Mouse (Mus musculus) heart, embryonic 14.5 days (tissue): Measurements from ENCODE around the gene Zfp169. TPM values are rescaled to one million over a fixed set of nuclear protein-coding genes. Genes with fewer than 3 reads are reported as not detected.

Experiments
- ATAC-seq: fragments of 200-750 bp; cut with Nextera tagmentation; 2 replicates; pipeline ENCODE4 v1.8.0; 2017; ENCODE audit warnings: low read depth, moderate TSS enrichment; ENCODE audit not compliant: insufficient number of reproducible peaks, insufficient read depth, low FRiP score
- H3K27ac ChIP-seq, 2 experiments: fragments of 200-500 bp in 1 of 2; fragments of 300-500 bp in 1 of 2; sonication (generic) in 1 of 2; replicated peaks in 1 of 2; 2 replicates each; pipeline ENCODE4 v1.5.1; 2012 to 2014; ENCODE audit warnings: low read depth in 2 of 2, low read length in 2 of 2, control low read depth in 1 of 2, mild to moderate bottlenecking in 1 of 2, mixed read lengths in 1 of 2; ENCODE audit not compliant: control insufficient read depth in 1 of 2, insufficient read depth in 1 of 2
- H3K27me3 ChIP-seq: fragments of 300-500 bp; sonication (generic); 2 replicates; pipeline ENCODE4 v1.6.1; 2014; ENCODE audit warnings: mild to moderate bottlenecking, low read length, control low read depth; ENCODE audit not compliant: control insufficient read depth, insufficient read depth
- H3K36me3 ChIP-seq: fragments of 300-500 bp; sonication (generic); 2 replicates; pipeline ENCODE4 v1.6.1; 2014; ENCODE audit warnings: mild to moderate bottlenecking, control low read depth, low read length, mixed read lengths; ENCODE audit not compliant: control insufficient read depth, insufficient read depth
- H3K4me1 ChIP-seq, 2 experiments: fragments of 200-500 bp in 1 of 2; fragments of 300-500 bp in 1 of 2; sonication (generic) in 1 of 2; 2 replicates each; pipeline ENCODE4 v1.6.1; 2012 to 2014; ENCODE audit warnings: low read length in 2 of 2, control low read depth in 1 of 2, mixed read lengths in 1 of 2; ENCODE audit not compliant: control insufficient read depth in 2 of 2, insufficient read depth in 2 of 2
- H3K4me2 ChIP-seq: fragments of 300-500 bp; sonication (generic); 2 replicates; pipeline ENCODE4 v1.6.1; 2014; ENCODE audit warnings: mild to moderate bottlenecking, low read length
- H3K4me3 ChIP-seq, 2 experiments: fragments of 200-500 bp in 1 of 2; fragments of 300-500 bp in 1 of 2; sonication (generic) in 1 of 2; 2 replicates each; pipeline ENCODE4 v1.5.1; 2012 to 2014; ENCODE audit warnings: low read length in 2 of 2, mild to moderate bottlenecking in 2 of 2, control low read depth in 1 of 2, low read depth in 1 of 2, moderate library complexity in 1 of 2; ENCODE audit not compliant: control insufficient read depth in 1 of 2, insufficient read depth in 1 of 2
- H3K9ac ChIP-seq: fragments of 300-500 bp; sonication (generic); 2 replicates; pipeline ENCODE4 v1.6.1; 2014; ENCODE audit warnings: mild to moderate bottlenecking, low read length
- H3K9me3 ChIP-seq: fragments of 300-500 bp; sonication (generic); 2 replicates; pipeline ENCODE4 v1.6.1; 2016; ENCODE audit warnings: low read length, control low read depth; ENCODE audit not compliant: control insufficient read depth
- WGBS: fragments of 180-500 bp; shearing (Covaris S2); extraction: QIAGEN DNeasy Blood & Tissue Kit; methylation state at CpG from one replicate; pipeline ENCODE4 v1.1.7; 2014; 5-methylcytosine and 5-hydroxymethylcytosine counted together
- polyA plus RNA-seq: library from polyadenylated mRNA; unstranded; fragments of >200 nt; fragmentation: Nextera tagmentation; extraction: Ambion mirVana; gene quantifications from 2 replicates; pipeline ENCODE4 v1.2.1, GENCODE M21; 2014

Gene Zfp169
- polyA plus RNA-seq, 1 experiment from 2014 or later = 3.3 TPM

GRCm38 (mm10) chr13:48508661-48509060 is 4.6 kb downstream of the Zfp169 start:
- no peak for ATAC-seq
- Histone ChIP-seq H3K4me3 (no peak overlapping the region), H3K36me3 (peaks cover 25% of the 10 kb centered on the region), H3K27me3 (no peaks in the 10 kb centered on the region), H3K4me1 (peaks cover 5 to 8% of the 10 kb centered on the region in 2 experiments), H3K27ac (no peak overlapping the region), H3K9me3 (no peaks in the 10 kb centered on the region), H3K9ac (no peak overlapping the region), H3K4me2 (no peak overlapping the region)
- 73% methylated on average over 9 of the region's 9 CpGs for WGBS

GRCm38 (mm10) chr13:48502422-48502821 is 10.8 kb downstream of the Zfp169 start:
- Histone ChIP-seq H3K9ac (no peak overlapping the region), H3K4me3 (no peak overlapping the region), H3K9me3 (no peaks in the 10 kb centered on the region), H3K4me1 (no peaks in the 10 kb centered on the region), H3K4me2 (no peak overlapping the region), H3K27ac (no peak overlapping the region), H3K36me3 (peaks cover 40% of the 10 kb centered on the region), H3K27me3 (no peaks in the 10 kb centered on the region)
- 65% methylated on average over 5 of the region's 5 CpGs for WGBS
- ATAC-seq = no peak

DNA sequence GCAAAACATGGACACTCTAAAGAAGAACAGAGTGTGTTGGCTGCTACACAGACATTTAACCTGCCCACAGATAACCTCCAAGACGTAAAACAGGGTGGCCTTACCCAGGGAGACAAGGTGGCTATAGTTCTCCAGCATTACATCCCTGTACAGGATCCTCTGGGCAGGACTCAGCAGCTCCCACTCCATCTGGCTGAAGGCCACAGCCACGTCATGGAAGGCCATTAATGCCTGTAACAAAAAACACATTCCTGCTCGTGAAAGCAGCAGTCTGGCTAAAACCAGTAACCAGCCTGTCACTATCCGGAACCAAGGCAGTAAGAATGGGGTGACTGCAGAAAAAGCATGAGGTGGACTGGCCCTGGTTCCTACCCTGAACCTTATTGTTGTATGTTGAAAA is 14.6 kb downstream of the Zfp169 start:
- H3K27ac ChIP-seq = peak overlapping the region in 1 of 2 experiments; percentile 27; a peak in 1 of 4 replicates
- H3K9ac ChIP-seq = no peak overlapping the region
- 0 out of 2 replicates have a peak, but pooled peaks cover 13% of the 10 kb centered on the region for H3K9me3 ChIP-seq
- H3K27me3 ChIP-seq = no peaks in the 10 kb centered on the region
- H3K4me3 ChIP-seq = no peak overlapping the region
- peaks cover under 1 to 1% of the 10 kb centered on the region in 2 experiments; a peak in 3 of 4 replicates for H3K4me1 ChIP-seq
- H3K36me3 ChIP-seq = peaks cover 27% of the 10 kb centered on the region
- ATAC-seq = no peak; the same call in 1 of the 2 replicates
- WGBS = 51% methylated on average over 4 of the region's 4 CpGs
- no peak overlapping the region for H3K4me2 ChIP-seq

DNA sequence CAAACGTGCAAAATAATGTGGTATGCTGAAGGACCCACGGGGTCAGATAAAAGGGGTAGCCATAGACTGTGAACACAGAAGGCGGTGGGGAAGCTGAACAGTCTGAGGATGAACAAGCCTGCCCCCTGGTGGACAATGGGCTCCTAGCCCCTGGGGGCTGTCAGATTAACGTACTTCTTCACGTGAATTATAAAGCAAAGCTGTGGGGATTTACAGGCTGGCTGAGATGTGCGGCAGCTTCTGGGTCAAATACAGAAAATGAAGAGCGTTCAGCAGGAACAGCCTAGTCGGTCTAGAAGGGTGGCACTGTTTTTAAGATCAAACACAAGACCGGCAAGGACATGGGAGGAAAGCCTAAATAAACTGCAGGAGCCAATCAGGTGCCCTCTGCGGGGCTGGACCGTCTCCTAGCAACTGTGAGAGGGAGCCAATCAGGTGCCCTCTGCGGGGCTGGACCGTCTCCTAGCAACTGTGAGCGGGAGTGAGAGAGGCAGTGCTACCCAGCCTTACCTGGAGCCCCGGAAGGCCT is 15.5 kb downstream of the Zfp169 start:
- H3K4me2 ChIP-seq = peak overlapping the region; percentile 18; the same call in 1 of the 2 replicates
- no peak overlapping the region for H3K9ac ChIP-seq
- peaks cover 21% of the 10 kb centered on the region for H3K36me3 ChIP-seq
- WGBS = 21% methylated on average over 15 of the region's 15 CpGs
- peak; percentile 42 for ATAC-seq
- peaks cover 5 to 8% of the 10 kb centered on the region in 2 experiments for H3K4me1 ChIP-seq
- H3K4me3 ChIP-seq = no peak overlapping the region
- H3K27ac ChIP-seq = no peak overlapping the region
- 0 out of 2 replicates have a peak, but pooled peaks cover 13% of the 10 kb centered on the region for H3K9me3 ChIP-seq
- H3K27me3 ChIP-seq = no peaks in the 10 kb centered on the region

- Histone ChIP-seq H3K4me3 (no peak overlapping the region), H3K4me1 (peaks cover 9 to 19% of the 10 kb centered on the region in 2 experiments), H3K9me3 (peaks cover 17% of the 10 kb centered on the region; the same call in 1 of the 2 replicates), H3K27me3 (no peaks in the 10 kb centered on the region), H3K9ac (no peak overlapping the region), H3K27ac (peak overlapping the region; percentile 76 to 81), H3K4me2 (peak overlapping the region; percentile 14; the same call in 1 of the 2 replicates), H3K36me3 (peaks cover 47% of the 10 kb centered on the region)
- 0 out of 2 replicates have a peak, but pooled peaks have one; percentile 59 for ATAC-seq
- WGBS = 19% methylated on average over 4 of the region's 5 CpGs
Measured at GRCm38 (mm10) chr13:48493183-48493582, 20.1 kb downstream of the Zfp169 start.

- Histone ChIP-seq H3K27ac (no peak overlapping the region), H3K27me3 (no peaks in the 10 kb centered on the region), H3K36me3 (peaks cover 40% of the 10 kb centered on the region), H3K9ac (no peak overlapping the region), H3K9me3 (peaks cover 14% of the 10 kb centered on the region; the same call in 1 of the 2 replicates), H3K4me1 (peaks cover 9 to 19% of the 10 kb centered on the region in 2 experiments), H3K4me2 (no peak overlapping the region), H3K4me3 (no peak overlapping the region)
- WGBS = 91% methylated on average over 35 of the region's 35 CpGs
- no peak for ATAC-seq
Measured at GRCm38 (mm10) chr13:48490396-48491182, 22.7 kb downstream of the Zfp169 start.

DNA sequence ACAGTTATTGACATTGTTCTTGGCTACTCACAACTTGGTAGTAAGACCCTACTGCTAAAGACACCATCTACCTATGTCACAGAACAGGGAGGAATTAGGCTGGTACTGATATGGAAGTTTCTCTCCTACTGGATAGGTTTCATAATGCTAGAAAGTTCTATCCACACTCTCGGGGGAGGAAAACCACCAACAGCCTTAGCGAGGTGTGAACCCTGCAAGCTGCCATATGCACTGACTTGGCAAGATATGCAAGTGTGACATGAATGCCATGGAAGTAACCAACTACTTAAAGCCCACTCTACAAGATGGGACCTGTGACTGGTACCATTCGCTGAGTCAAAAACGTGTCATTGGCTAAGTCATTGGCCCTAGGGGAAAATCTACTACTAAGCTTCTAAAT is 29.6 kb downstream of the Zfp169 start:
- no peak overlapping the region for H3K27ac ChIP-seq
- H3K9me3 ChIP-seq = no peaks in the 10 kb centered on the region
- H3K27me3 ChIP-seq = no peaks in the 10 kb centered on the region
- WGBS = 88% methylated on average over 4 of the region's 4 CpGs
- no peak overlapping the region for H3K4me2 ChIP-seq
- H3K9ac ChIP-seq = no peak overlapping the region
- H3K4me3 ChIP-seq = no peak overlapping the region
- no peaks in the 10 kb centered on the region for H3K4me1 ChIP-seq
- H3K36me3 ChIP-seq = peaks cover 8% of the 10 kb centered on the region
- no peak for ATAC-seq
